Mouse (Mus musculus): Measurements from ENCODE around the gene Rragc. TPM values are rescaled to one million over a fixed set of nuclear protein-coding genes. Genes with fewer than 3 reads are reported as not detected.

Rragc gene
- 353 TPM for polyA plus RNA-seq (2014; fragmentation: Illumina TruSeq; extraction: RNeasy Lipid Tissue Mini Kit (QIAGEN cat#74804))

GRCm38 (mm10) chr4:123916748-123917547, at the start of gene Rragc:
TSS of gene Rragc (plus strand) at chr4:123917446.

GRCm38 (mm10) chr4:123904333-123905125, 12.7 kb upstream of the Rragc start, which contains the start of gene Mycbp:
TSS of gene Mycbp (plus strand) at chr4:123904832.

GRCm38 (mm10) chr4:123917548-123918140, 398 bp downstream of the Rragc start, which contains the start of gene 4930535I16Rik:
TSS of gene 4930535I16Rik (minus strand) at chr4:123918022.

Other genes starting within 250 kb of the Rragc start
- 316 TPM for gene Macf1, start 233.1 kb upstream of the Rragc start, polyA plus RNA-seq (2014; fragmentation: Illumina TruSeq; extraction: RNeasy Lipid Tissue Mini Kit (QIAGEN cat#74804))
- 15.2 TPM for gene Ndufs5, start 199.2 kb upstream of the Rragc start, polyA plus RNA-seq (2014; fragmentation: Illumina TruSeq; extraction: RNeasy Lipid Tissue Mini Kit (QIAGEN cat#74804))
- 114 TPM for gene Akirin1, start 167.1 kb upstream of the Rragc start, polyA plus RNA-seq (2014; fragmentation: Illumina TruSeq; extraction: RNeasy Lipid Tissue Mini Kit (QIAGEN cat#74804))
- gene Rhbdl2, start 129.6 kb upstream of the Rragc start, polyA plus RNA-seq (2014; fragmentation: Illumina TruSeq; extraction: RNeasy Lipid Tissue Mini Kit (QIAGEN cat#74804)): 2.9 TPM
- not detected for gene 4933427I04Rik, start 57.8 kb upstream of the Rragc start, polyA plus RNA-seq (2014; fragmentation: Illumina TruSeq; extraction: RNeasy Lipid Tissue Mini Kit (QIAGEN cat#74804))
- gene Mycbp, start 12.6 kb upstream of the Rragc start, polyA plus RNA-seq (2014; fragmentation: Illumina TruSeq; extraction: RNeasy Lipid Tissue Mini Kit (QIAGEN cat#74804)): 90.5 TPM
- not detected for gene 4930535I16Rik, start 576 bp downstream of the Rragc start, polyA plus RNA-seq (2014; fragmentation: Illumina TruSeq; extraction: RNeasy Lipid Tissue Mini Kit (QIAGEN cat#74804))